Mouse (Mus musculus) 416B (cell line): ENCODE results near the gene Hectd4.

Source experiments
- DNase-seq: peaks from one replicate; pipeline ENCODE4 v3.0.0; 2011; ENCODE audit warnings: low read depth

The Hectd4 gene

GRCm38 (mm10) chr5:121343997-121344396 is 124.0 kb downstream of the Hectd4 start:
- no peak for DNase-seq

GRCm38 (mm10) chr5:121359229-121359628 is 139.2 kb downstream of the Hectd4 start:
- no peak for DNase-seq

DNA sequence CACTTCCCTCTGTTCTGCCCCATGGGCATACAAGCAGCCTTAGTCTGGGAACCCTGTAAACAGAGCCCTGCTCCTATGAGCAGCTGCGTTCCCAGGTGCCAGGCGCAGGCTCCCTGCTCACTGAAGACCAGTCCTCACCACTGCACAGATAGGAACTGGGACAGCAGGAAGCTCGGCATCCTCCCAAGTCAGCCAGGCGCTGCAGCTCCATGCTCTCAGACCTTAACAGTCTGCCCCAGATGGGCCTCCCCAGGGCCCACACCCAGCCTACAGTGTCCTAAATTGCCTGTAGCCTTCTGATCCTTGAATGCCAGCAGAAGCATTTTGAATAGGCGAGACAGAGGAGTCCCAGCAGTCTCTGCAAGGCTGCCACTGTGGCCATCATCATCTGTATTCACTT is 141.7 kb downstream of the Hectd4 start:
- DNase-seq: no peak

DNA sequence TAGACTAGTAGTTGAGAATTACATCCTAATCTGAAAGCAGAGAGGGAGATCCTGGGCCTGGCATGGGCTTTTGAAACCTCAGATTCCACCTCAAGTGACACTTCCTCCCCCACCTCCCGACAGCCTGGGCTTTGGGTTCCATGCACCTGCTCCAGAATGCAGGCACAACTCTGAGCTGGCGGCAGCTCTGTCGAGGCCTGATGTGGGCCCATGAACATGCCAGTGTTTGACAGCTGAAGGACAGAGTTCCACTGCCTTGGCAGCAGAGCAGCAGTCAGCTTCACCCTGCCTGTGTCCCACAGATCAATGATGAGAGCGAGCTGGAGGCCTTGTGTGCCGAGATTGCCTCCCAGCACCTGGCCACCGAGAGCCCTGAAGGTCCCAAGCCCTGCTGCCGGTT is 143.4 kb downstream of the Hectd4 start:
- no peak for DNase-seq

- DNase-seq: no peak
Measured at GRCm38 (mm10) chr5:121366449-121367225, 146.6 kb downstream of the Hectd4 start.

- no peak for DNase-seq
Measured at GRCm38 (mm10) chr5:121367255-121367654, 147.2 kb downstream of the Hectd4 start.

DNA sequence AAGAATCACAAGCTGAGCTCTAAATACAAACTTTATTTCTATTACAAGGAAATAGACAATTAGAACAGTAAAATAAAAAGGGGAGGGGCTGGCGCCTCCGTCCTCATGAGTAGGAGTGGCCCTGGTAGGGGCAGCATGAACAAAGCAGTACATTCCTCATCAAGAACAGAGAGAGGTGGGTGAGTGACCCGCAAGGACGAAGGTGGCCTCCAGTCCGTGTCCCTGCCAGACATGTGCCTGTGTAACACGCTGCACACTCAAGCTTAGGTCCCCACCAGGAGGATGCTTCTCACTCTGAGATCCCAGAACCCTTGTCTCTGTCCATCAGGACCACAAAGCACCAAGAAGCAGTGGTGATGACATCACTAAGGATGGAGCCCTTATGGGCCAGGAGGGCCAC is 151.7 kb downstream of the Hectd4 start:
- DNase-seq: no peak

DNA sequence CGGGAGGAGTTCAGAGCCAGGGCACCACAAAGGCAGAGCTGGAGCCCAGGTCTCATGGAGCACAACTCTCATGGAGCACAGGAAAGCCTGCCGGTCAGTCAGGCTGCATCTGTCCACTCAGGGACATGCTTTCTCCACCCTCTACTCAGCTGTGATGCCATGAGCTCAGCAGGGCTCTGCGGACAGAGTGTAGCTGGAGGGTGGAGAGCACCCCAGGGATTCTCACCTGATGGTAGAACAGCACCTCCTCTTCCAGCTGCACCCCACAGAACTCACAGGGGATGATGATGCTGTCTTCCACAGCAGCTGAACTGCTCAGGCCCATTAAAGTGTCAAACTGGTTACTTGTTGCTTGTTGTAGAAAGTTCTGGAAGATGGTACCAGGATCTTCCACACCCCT is 154.8 kb downstream of the Hectd4 start:
- DNase-seq: no peak

- peak; percentile 83 for DNase-seq
Measured at GRCm38 (mm10) chr5:121376972-121377371, 157.0 kb downstream of the Hectd4 start.

DNA sequence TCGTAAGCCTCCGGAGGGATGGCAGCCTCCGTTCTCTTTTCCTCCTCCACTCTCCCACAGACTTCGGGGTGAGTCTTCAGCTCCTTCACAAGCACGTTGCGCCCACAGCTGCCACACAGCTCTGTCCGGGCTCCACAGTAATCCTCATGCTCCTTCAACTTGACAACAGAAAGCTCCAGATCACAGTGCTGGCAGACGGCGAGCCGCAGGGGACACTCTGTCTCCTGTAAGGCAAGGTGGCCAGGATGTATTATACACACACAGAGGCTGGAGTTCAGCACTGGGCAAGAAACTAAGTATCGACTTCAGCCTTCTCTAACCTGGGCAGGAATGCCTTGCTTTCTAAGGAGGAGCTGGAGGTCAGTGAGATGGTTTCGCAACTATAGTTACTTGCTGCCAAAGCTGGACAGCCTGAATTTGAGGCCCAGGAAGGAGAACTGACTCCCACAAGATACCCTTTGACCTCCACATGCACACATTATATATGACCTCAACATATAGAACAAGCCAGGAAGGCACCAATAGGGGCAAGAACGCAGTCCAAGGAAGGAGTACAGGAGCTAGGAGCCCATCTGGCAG is 158.7 kb downstream of the Hectd4 start:
- no peak for DNase-seq

DNA sequence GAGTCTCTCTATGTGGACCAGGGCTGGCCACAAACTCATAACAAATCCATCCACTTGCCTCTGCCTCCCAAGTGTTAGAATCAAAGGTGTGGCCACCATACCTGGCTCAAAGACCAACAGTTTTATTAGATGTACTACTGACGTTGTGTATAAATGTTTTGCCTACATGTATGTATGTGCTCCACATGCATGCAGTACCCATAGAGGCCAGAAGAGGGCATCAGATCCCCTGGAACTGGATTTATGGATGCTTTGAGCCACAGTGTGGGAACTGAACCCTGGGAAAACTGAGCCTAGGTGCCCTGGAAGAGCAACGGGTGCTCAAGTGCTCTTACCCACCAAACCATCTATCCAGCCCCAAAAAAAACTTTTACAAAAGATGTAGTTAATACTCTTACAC is 160.7 kb downstream of the Hectd4 start:
- peak; percentile 30 for DNase-seq

DNA sequence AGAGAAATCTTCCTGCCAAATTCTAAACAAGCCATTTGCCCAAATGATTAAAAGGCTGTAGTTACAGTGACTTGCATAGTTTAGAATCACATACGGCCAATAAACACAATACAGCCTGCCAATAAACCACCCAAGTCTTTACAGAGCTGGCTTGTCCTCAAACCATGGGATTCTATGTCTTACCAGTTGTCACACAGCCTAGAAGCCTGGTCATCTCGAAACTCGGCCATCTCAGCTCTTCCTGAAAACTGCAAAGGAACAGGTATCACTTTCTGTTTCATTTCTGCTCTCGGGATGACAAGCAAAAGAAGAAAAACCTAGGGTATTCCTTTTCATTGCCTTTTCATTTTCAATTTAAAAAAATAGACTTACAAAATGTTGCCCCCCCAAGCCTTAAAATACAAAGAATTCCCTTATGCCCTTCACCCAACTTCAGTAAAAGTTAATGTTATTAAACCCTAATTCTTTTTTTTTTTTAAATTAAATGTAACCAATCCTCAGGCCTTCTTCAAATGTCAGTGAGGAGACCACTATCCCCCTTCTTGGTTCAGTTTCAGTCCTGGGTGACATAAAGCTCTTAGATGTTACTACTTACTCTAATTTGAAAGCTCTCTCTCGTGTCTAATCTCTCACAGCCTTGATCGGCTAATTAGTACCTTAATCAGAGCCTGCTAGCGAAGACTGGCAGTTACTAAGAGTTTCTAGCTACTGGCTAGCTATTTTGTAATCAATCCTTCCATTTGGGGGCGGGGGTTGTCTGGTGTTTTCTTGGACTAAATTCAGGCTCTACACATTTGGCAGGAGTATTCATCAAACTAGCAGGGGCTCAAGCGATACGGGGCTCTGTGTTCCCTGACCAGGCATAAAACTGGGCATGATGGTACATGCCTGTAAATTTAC is 164.1 kb downstream of the Hectd4 start:
- DNase-seq: peak; percentile 54

GRCm38 (mm10) chr5:121384757-121385460 is 164.9 kb downstream of the Hectd4 start:
- peak; percentile 66 for DNase-seq

- peak; percentile 92 for DNase-seq
Measured at GRCm38 (mm10) chr5:121385461-121386119, 165.6 kb downstream of the Hectd4 start, which contains the start of gene Trafd1. Gene Trafd1, minus strand, starts transcription at chr5:121385632.

- DNase-seq: peak; percentile 39
Measured at GRCm38 (mm10) chr5:121386120-121386909, 166.3 kb downstream of the Hectd4 start.

GRCm38 (mm10) chr5:121387126-121387525 is 167.1 kb downstream of the Hectd4 start:
- DNase-seq: no peak

DNA sequence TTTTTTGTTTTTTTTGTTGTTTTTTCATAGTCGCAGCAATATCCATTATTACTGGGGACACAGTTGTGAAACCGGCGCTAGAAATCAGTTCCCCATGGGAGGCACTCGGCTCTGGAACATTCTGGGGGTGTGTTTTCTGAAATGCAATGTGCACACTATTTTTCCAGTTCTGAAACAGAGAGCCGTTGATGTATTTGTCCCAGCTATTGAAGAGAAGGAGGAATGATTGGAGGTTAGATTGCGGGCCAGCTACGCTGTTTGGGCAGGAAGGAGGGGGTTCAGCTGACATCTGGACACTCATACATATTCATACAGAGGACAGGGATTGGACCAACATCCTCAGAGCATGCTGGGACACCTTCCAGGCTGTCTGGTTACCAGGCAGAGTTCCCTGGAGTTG is 169.1 kb downstream of the Hectd4 start:
- DNase-seq: no peak

DNA sequence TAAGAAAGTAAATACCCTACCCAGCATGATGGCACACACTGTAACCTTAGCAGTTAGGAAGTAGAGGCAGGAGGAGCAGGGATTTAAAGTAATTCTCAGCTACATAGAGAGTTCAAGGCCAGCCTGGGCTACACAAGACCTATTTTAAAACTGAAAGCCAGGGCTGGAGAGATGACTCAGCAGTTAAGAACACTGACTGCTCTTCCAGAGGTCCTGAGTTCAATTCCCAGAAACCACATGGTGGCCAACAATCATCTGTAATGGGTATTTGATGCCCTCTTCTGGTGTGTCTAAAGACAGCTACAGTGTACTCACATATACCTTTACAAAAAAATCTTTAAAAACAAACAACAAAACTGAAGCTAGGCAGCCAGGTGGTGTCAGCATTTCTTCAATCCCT is 169.7 kb downstream of the Hectd4 start:
- peak; percentile 34 for DNase-seq

GRCm38 (mm10) chr5:121392667-121393380 is 172.8 kb downstream of the Hectd4 start:
- peak; percentile 68 for DNase-seq

GRCm38 (mm10) chr5:121393402-121393801 is 173.4 kb downstream of the Hectd4 start:
- no peak for DNase-seq
